Mouse (Mus musculus) ES-E14 (cell line): ENCODE results near the gene Ikzf3.

Experiments
- CHD2 ChIP-seq: IDR thresholded peaks from 2 replicates; pipeline ENCODE4 v1.6.1; 2014; ENCODE audit warnings: mild to moderate bottlenecking, low read depth, low read length, inconsistent platforms
- HCFC1 ChIP-seq: IDR thresholded peaks from 2 replicates; pipeline ENCODE4 v1.6.1; 2012; ENCODE audit warnings: low read length, inconsistent platforms, borderline replicate concordance; ENCODE audit not compliant: insufficient read depth
- ZC3H11A ChIP-seq: IDR thresholded peaks from 2 replicates; pipeline ENCODE4 v1.6.1; 2012; ENCODE audit warnings: low read depth, mild to moderate bottlenecking, inconsistent platforms, low read length, borderline replicate concordance
- ZNF384 ChIP-seq: IDR thresholded peaks from 2 replicates; pipeline ENCODE4 v1.6.1; 2012; ENCODE audit warnings: low read depth, low read length, inconsistent platforms

- TF ChIP-seq CHD2, result no peak
- no peak for TF ChIP-seq HCFC1
- TF ChIP-seq ZC3H11A, result no peak
- no peak for TF ChIP-seq ZNF384
Observed at GRCm38 (mm10) chr11:98583265-98583552, 37.4 kb upstream of the Ikzf3 start.
